Mouse (Mus musculus) heart, adult 11 months (tissue): ENCODE data around the gene Actl11.
A peak's percentile ranks its signal among the peaks of the same experiment; 100 is the strongest.

Source experiments
- DNase-seq: peaks from one replicate; pipeline ENCODE4 v3.0.0; 2022

The Actl11 gene

DNA sequence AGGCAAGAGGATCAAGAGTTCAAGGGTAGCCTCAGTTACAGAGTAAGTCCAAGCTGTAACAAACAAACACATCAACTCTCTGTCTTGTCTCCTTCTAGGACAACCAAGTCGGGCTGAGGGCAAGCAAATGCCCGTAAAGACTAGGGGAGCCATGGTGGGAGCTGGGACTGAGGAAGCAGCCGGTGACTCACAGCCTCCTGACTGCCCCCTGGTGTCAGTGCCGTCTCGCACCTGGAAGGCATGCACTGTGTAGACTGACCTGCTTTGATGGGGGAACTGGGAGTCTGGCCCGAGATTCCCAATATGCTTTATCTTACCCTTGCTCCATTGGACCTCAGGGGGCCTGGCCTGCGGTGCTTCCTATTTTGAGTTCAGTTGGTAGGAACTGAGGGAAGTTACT, 5.2 kb upstream of the Actl11 start:
- no peak for DNase-seq

DNA sequence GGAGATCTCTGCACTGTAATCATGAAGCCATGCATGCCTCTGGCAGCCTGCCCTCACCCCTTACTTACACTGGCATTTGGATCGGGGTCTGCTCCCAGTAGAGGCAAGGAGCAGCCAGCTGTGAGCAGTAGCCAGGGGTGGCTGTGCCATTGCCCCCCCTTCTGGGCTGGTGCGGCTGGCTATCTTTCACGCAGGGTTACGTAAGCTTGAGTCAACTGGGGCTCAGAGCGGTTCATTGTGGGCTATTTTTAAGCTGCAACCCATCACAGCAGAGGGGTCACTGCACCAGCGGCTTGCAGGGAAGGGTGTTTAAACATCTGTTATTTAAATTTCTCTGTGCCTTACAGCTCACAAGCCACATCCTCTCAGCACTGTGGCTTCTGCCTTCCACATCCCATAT, 4.3 kb upstream of the Actl11 start:
- peak; percentile 98 for DNase-seq

DNA sequence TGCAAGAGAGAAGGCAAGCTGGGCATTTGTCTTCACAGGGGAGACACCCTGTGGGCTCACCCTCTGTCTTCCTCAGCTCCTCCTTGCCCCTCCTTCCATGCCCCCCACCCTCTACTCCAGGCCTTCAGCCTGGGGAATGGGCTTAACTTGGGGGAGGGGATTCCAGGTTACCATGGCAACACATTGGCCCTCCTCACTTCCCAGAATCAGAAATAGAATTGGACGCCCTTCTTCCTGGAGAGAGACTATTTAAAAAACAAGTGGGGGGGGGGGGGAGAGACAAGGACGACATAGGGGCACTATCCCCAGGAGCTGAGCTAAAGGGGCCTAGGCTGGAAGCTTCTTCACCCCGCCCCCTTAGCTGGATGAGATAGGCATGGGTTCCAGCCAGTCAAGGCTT, 3.0 kb upstream of the Actl11 start:
- DNase-seq = no peak

DNA sequence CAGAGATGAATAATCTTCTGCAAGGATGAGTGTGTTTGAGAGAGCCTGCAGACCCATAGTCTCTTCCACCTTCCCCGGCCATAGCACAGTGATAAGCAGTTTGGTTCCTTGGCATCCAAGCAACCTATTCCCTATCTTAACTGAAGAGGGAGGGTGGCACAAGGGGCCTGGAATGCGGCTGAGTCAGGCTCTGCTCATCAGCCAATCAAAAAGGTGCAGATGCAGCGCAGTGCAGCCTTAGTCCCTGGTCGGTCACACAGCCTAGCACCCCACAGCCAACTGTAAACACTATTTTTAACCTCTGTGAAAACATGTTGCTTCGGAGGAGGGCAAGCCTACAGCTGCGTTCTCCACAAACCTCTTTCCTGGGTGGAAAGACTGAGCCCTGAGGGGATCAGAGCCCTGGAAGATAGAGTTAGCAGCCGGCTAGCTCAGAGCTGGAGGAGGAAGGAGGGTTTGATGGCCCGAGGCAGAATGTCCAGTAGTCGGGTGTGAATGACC, 1.3 kb upstream of the Actl11 start:
- peak; percentile 92 for DNase-seq

DNA sequence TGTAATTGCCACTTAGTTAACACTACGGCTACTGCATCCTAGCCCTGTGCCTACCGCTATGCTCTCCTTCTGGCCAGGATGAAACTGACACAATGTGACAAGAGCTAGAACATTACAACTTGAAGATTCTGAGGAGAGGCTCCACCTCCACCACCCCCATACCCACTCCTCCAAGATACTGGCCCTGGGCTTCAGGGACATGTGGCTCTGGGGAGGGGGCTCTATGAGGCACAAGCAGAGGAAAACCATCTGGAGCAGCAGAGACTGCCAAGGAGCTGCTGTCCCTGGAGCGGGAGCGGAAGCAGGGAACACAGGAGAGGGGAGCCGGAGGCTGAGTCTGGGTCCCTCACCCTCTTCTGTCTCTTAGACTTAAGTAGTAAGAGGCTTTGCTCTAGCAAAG, 520 bp upstream of the Actl11 start:
- DNase-seq = no peak

DNA sequence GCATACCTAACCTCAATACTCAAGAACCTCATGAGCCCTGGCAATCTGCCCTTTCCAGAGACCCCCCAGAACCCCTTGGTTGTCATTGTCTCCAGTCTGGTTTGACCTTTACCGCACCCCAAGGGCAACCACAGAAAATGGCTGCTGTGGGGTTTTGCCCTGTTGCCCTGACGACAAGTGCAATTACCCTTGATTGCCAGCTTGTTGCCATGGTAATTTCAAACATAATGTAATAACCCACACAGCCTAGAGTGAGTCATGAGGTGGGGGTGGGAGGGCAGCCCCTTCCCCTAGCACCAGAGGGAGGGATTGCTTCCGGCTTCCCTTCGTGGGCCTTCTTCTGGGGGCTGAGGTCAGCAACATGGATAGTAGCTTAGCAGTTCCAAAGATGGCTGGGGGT, 4.0 kb downstream of the Actl11 start:
- no peak for DNase-seq

DNA sequence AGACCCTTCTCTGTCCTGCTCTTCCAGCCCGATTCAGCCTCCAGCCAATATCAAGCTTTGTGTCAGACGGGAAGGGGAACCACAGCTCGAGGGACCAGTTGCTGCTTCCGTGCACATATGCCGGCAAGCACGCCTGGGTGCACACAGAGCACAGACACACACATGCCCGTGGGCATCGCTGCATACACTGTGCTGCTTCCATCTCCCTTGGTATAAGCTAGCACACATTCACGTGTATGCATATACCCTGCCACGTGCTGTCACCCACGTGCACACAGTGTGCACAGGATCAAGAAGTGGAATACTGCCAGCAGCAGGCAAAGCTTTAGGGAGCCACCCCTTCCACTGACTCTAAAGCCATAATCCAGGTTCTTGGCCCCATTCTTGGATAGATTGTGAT, 5.9 kb downstream of the Actl11 start:
- DNase-seq = no peak

DNA sequence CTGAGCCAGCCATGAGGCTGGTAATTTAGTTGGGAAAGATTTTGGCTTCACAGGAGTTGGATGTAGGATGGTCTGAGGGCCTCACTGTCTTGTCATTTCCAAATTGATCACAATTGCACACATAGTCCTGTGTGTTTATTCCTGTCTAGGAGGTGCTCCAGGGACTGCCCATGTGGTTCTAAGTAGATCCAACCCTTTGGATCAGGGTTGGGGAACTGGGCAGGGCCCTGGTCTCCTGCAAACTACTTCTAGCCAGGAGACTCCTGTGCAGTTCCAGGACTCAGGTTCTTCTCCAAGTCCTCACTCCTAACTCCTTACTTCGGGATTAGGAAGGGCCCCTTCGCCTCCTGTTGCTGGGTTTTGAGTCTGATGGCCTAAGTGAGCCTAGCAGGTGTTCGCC, 7.1 kb downstream of the Actl11 start, which contains the start of gene Camkv:
Gene Camkv, plus strand, starts transcription at position 301 of the 400 bp plus-strand sequence.
- no peak for DNase-seq

DNA sequence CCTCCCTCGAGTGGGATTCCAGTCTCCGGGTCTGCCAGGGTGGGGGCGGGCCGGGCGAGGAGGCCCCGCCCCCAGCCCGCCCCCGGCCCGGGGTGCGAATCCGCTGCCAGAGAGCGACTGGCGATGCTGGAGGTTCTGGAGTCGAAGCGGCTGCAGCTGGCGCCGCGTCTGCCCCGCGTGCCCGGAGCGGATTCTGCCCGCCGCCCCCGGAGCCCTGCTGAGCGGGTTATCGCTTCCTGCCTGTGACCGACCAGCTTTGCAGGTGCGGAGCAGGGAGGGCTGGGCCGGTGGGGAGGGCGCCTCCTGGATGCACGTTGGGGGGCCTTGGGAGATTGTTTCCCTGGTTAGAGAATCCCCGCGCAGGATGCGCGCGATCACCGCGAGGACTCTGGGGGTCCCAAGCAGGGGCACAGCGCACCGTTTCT, 7.5 kb downstream of the Actl11 start:
- DNase-seq = no peak

DNA sequence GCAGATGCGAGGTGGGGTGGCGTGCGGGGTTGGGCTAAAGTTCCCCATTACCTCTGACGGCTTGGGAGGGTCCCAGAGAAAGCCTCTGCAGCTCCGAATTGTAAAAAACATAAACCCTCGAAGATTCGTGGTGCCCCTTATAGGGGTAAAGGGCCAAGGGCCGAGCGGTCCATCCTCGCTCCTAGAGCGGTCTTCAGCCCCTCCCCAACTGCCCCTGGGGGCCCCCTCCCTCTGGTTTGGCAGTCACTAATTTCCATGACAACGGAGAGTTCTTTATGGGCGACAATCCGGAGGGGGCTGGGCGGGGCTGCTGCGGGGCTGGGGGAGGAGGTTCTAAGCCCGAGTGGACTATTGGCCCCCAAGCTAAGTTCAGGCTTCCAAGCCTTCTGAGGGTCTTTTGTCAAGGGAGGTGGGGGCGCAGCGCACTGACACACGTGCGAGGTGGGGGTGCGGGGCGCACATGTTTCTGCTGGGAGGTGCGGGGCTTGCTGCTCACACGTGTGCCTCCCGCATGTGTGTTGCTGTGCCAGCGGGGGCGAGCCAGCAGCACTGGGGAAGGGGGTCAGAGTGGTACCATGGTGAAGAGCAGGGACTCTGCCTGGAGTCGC, 8.1 kb downstream of the Actl11 start:
- no peak for DNase-seq

DNA sequence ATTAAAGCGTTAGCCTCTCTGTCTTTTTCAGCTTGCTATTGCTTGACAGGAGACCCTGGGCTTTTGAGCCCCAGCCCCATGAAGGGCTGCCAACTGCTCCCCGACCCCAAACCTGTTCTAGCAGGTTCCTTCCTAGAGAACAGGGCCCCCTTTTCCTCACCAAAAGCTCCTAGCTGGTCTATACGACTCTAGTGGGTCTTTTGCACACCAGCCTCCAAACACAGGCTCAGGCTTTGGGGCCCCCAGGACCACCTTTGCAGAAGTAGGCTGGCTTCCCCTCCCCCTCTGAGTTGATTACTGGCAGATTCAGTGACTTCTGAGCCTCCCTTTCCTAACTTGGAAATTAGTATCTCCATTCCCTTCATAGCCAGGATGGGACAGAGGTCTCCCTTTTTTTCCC, 8.6 kb downstream of the Actl11 start:
- DNase-seq = no peak

DNA sequence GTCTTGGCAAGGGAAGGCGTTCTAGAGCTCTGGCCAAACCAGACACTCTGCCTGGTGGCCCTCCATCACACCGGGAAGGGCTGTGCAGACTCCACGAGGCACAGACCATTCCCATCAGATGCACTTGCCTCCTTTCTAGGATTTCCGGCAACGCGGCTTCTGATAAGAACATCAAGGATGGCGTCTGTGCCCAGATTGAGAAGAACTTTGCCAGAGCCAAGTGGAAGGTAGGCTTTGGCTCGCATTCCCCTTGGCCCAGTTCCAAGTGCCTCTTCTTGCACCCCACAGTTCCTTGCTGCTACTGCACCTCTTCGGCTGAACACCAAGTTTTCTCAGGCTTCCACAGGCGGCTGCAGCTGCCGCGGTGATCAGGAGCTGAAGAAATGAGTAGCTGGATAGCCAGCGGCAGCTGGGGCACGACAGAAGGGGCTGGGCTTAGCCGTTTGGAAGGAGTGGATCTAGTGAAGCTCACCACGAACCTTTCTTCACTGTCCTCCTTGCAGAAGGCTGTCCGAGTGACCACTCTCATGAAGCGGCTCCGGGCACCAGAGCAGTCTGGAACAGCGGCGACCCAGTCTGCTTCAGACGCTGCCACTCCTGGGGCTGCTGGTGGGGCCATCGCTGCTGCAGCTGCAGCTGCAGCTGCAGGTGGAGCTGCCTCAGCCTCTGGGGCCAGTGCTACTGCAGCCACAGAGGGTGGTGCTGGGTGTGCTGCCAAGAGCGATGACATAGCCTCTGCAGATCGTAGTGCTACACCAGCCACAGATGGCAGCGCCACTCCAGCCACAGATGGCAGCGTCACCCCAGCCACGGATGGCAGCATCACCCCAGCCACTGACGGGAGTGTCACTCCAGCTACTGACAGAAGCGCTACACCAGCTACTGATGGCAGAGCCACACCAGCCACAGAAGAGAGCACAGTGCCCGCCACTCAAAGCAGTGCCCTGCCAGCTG, 19.2 kb downstream of the Actl11 start:
- no peak for DNase-seq

DNA sequence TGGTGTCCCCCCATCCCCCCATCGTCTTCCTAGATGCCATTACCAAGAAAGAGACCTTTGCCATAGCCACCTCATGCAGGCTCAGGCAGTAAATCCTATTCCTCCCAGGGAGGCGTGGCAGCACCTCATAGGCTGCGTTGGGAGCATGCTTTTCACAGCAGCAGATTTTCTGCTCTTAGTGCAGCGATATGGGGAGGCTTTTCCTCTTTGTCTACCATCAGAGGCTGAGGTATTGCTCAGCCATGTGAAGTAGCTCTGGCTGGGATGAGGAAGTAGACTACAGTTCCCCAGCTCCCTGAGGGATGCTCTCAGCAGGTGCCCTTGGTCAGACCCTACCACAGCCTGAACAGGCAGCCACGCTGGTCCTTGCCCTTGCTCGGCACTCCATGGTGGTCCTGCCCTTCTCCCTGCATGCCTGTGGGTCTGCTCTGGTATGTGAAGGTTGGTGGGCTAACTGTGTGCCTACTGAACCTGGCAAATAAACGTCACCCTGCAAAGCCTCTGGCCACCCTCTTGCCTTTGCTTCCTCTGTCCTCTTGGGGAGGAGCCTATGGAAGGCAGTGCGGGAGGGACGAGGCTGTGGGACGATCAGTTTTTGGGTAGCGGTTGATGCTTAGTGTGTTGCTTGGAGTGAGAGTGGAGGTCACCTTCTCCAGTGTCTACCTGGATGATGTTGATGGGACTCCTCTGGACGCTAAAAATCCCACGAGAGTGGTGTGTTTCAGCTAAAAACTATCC, 21.1 kb downstream of the Actl11 start:
- DNase-seq = no peak

DNA sequence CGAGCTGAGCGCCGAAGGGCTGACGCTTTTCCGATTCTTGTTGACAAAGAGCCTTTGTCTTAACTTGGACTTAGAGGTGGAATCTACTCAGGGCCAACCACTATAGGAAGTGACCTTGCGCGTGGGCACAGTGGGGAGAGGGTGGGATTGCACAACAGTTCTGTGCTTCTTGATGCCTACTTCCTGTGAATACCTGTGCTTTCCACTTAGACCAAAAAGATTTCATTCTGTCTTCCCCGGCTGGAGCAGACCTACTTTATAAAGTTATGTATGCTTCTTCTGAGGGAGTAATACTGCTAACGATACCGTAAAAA, 21.6 kb downstream of the Actl11 start, which contains the start of gene Traip:
Gene Traip, plus strand, starts transcription at position 215 of the 314 bp plus-strand sequence.
- no peak for DNase-seq

DNA sequence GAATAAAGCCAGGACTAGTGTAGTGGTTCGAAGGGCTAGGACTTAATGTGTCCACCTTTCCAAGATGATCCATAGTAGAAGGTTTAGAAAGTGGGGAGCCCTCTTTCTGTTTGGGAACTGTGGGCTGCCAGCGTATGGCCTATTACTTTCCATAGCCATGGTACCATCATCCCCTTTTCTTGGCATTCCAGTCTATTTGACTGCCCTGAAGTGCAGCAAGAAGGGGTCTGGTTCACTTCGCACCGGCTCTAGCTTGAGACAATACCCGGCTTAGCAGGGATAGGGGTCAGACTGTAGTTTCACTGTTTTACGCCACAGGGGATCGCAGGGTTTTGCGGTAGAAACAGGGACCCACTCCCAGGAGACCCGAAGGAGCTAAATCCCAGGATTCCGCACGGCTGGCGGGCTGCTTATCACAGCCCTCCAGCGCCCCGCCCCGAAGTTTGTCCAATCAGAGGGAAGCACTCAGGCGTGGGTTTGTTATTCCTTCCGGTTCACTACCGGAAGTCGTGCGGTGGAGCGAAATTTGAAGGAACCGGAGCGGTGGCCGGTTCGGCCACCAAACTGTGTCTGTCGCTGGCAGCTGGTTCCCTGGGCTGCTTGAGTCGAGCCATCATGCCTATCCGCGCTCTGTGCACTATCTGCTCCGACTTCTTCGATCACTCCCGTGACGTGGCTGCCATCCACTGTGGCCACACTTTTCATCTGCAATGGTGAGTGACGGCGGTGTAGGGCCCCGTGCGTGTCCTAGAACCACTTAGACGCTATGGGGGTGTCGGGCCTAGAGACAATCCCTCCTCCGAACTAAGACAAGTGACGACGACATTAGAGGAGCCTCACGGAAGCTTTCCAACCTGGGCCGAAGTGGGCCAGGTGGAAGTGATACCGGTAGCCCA, 22.4 kb downstream of the Actl11 start:
- DNase-seq = peak; percentile 99

DNA sequence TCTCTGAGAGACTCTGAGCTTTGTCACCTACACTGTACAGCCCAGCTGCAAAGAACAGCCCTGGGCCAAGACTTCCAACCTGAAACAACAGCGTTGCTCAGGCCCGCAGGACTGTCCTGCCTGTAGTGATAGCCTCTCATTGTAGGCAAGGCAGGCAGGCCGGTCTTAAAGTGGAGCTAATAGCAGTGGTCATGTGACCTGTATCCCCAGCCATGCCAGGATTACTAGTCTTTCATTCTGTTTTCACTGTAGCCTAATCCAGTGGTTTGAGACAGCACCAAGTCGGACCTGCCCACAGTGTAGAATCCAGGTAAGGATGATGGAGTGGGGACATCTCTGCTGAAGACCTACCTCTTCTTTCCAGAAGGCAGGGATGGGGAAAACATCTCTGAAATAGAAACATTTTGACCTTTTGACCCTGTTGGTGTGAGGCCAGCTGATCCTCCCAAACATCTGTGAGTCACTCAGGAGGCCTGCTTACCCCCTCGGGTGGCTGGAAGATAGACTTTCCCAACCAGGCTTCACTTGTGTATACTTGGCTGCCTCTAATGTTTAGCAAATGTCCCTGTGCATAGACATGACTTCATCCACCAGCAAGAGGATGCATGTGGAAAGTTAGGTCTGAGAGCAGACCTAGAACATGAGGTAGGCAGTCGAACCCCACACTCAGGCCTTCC, 27.5 kb downstream of the Actl11 start:
- DNase-seq = no peak

DNA sequence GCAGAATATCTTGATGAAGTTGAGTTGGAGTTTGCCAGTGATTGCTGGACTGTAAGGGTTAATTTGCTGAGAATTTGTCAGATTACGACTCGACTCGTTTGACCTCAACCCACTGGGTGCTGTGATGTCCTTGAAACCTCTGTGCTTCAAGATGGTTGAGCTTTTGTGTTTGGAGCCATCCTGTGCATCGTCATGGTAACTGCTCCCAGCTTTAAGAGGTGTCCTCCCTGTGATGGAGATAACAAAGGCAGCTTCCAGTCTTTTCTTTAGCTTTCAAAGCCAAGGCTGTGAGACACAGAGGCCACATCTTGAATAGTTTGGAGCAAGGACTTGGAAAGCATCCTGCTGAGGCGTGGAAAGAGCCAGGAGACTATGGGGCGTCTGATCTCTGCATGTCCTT, 28.9 kb downstream of the Actl11 start:
- no peak for DNase-seq

DNA sequence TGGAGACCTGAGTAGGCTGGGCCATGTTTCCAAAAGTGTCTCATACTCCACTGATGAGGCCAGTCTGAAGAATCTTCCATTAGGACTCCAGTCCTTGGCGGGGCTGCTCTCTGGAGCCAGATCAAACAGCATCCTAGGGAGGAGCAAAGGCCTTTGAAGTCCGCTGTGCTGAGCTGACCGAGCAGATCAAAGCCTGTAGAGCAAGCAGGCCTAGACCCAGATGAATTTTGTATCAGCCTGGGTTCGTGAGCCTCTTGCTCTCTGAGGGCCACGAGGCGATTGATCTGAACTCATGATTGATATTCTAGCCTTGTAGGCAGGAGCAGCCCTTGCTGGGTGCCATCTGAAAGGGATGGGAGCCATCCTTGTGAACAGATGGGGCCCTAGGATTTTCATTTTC, 31.6 kb downstream of the Actl11 start:
- no peak for DNase-seq

DNA sequence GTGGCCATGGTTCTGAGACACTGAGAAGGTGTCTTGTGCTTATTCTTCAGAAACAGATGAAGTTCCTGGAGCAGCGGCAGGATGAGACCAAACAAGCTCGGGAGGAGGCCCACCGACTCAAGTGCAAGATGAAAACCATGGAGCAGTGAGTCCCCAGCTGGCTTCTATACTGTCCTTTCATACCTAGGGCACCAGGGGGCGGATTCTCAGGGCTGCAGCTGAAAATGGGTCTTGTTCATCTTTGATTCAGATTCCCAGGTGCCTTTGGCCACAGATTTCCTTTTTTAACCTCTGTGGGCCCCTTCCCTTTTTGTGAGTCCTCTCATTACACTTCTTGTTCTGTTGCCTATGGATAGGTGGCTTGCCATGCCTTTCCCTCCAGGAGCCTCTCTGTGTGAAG, 32.7 kb downstream of the Actl11 start:
- no peak for DNase-seq

DNA sequence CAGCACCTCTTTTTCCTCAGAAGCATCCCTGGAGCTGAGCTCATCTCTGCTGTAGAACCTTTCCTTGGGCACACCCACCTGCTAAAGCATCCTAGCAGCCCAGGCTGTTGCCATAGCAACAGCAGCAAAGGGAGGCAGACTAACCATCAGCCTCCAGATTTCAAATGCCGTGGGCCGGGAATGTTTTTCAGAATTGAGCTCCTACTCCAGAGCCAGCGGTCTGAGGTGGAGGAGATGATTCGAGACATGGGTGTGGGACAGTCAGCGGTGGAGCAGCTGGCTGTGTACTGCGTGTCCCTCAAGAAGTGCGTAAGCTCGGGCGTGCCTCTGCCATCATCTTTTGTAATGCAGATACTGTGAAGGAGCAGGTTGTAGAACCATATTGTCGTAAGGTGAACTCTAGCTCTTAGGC, 33.1 kb downstream of the Actl11 start:
- no peak for DNase-seq

DNA sequence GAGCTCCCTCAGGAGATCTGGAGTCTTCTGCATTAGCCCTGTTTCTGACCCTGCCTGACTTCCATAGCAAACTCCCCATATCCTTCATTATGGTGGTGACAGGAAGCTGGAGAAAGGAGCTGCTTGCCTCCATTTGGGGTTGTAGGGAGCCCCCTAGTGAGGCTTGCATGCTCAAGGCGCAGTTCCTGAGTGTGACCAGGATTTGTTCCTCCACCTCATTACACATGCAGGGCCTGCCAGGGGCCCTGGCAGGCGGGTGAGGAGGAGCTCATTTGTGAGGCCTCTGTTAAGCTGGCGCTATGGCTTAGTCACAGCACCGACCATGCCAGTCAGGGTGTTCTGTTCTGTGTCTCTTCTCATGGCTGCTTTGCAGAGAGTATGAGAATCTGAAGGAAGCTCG, 33.6 kb downstream of the Actl11 start:
- peak; percentile 93 for DNase-seq

DNA sequence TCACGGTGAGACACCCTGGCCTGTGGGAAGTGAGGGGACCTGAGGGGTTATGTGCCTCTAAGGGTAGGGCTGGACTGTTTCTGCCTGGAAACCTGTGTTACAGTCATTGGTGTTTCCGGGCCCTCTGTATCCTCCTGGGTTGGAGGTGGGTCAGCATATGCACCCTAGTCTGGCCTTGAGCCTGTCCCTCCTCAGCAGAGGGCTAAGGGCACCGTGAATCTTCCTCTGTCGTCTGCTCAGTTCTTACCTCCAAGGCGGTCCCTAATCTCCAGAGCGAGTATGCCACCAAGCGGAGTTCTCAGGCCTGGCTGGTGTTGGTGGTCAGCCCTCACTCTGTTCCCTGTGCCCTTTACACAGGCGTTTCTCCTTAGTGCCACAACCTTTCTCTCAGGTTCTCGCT, 34.6 kb downstream of the Actl11 start:
- peak; percentile 91 for DNase-seq
